Mouse (Mus musculus): ENCODE data around the gene Kmt2e.

The Kmt2e gene

GRCm38 (mm10) chr5:23496933-23497332, 62.7 kb downstream of the Kmt2e start:
- intact Hi-C loops (cut with DNase I) = loop anchor here (2.0 kb wide), 1 partner anchor 16 kb away; no protein-coding TSS in a partner anchor

DNA sequence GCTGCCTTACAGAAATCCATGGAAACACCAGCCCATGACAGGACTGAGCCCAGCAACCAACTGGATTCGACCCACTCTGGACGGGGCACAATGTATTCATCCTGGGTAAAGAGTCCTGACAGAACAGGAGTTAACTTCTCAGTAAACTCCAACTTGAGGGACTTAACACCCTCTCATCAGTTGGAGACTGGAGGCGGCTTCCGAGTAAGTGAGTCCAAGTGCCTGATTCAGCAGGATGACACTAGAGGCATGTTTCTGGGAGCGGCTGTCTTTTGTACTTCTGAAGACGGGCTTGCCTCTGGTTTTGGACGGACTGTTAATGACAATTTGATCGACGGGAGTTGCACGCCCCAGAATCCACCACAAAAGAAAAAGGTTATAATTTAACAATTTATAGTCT, 63.7 kb downstream of the Kmt2e start:
- intact Hi-C loops (cut with DNase I) = loop anchor here (2.0 kb wide), 1 partner anchor 17 kb away; no protein-coding TSS in a partner anchor

DNA sequence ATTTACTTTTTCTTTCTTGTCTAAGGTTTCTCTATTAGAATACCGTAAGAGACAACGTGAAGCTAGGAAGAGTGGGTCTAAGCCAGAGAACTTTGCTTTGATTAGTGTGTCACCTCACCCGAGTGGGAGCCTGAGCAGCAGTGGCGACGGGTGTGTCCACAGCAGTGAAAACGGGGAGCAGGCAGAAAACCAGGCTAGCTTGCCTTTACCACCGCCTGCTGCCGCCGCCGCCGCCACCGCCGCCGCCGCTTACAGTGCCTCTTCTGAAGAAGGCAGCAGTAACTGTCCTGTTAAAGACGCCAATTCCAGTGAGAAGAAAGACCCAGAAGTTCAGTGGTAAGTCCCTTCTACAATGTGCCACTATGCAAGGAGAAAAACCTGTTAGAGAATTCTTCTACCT, 65.0 kb downstream of the Kmt2e start:
- intact Hi-C loops (cut with DNase I) = no loop called here

- intact Hi-C loops (cut with DNase I) = loop anchor here (10.0 kb wide), 1 partner anchor 154 kb away; no protein-coding TSS in a partner anchor
Measured at GRCm38 (mm10) chr5:23500715-23501114, 66.5 kb downstream of the Kmt2e start.

- intact Hi-C loops (cut with DNase I) = loop anchor here (10.0 kb wide), 1 partner anchor 153 kb away; no protein-coding TSS in a partner anchor
Measured at GRCm38 (mm10) chr5:23501582-23502316, 67.5 kb downstream of the Kmt2e start.

DNA sequence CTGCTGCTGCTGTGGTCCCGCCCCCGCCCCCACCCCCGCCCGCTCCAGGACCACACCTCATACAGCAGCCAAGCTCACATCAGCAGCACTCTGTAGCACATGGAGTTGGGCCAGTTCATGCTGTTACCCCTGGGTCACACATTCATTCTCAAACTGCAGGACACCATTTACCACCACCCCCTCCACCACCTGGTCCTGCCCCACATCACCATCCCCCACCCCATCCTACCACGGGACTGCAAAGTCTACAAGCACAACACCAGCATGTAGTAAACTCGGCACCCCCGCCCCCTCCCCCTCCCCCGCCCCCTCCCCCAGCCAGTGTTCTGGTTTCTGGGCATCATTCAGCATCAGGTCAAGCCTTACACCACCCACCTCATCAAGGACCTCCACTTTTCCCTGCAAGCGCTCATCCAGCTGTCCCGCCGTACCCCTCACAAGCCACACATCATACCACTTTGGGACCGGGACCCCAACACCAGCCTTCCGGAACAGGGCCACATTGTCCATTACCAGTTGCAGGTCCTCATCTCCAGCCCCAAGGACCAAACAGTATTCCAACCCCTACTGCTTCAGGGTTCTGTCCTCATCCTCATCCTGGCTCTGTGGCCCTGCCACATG, 68.2 kb downstream of the Kmt2e start:
- intact Hi-C loops (cut with DNase I) = loop anchor here (10.0 kb wide), 1 partner anchor 152 kb away; no protein-coding TSS in a partner anchor

- intact Hi-C loops (cut with DNase I) = loop anchor here (10.0 kb wide), 1 partner anchor 149 kb away; no protein-coding TSS in a partner anchor
Measured at GRCm38 (mm10) chr5:23505578-23505977, 71.3 kb downstream of the Kmt2e start.

- intact Hi-C loops (cut with DNase I) = loop anchor here (10.0 kb wide), 1 partner anchor 148 kb away; no protein-coding TSS in a partner anchor
Measured at GRCm38 (mm10) chr5:23507210-23507609, 73.0 kb downstream of the Kmt2e start.

DNA sequence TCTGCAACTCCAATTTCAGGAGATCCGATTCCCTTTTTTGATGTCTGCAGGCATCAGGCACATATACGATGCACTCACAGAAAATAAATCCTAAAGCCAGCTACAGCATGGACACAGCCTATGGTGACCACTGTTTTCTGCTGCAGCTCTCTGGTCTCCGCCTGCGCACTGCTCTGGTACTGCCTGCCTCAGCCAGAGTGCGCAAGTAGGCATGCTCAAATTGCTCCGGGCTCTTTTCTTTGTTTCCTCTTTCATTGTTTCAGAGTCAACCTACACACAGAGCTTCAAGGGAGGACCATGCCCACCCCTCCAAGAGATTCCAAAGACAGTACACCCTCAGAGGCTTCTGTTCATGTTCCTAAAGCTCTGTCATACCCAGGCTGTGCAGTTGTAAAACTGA, 74.4 kb downstream of the Kmt2e start:
- intact Hi-C loops (cut with DNase I) = loop anchor here (10.0 kb wide), 1 partner anchor 146 kb away; no protein-coding TSS in a partner anchor

DNA sequence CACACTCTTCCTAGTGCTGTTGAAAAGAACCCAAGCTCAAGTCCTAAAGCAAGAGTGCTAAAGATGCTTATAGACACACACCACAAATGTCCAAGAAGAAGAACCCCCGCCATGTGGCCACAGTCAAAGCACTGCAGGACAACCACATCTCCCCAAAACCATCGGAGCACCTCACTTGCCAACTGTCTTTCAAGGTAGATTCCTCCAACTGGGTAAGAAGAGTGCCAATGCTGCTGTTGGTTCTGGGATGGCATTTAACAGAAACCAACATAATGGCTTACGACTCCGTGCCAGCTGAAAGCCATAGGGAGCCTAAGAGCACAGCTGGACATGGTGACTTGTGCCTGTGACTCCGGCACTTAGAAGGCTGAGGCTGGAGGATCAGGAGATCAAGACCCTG, 77.2 kb downstream of the Kmt2e start:
- intact Hi-C loops (cut with DNase I) = loop anchor here (10.0 kb wide), 1 partner anchor 243 kb away; no protein-coding TSS in a partner anchor

- intact Hi-C loops (cut with DNase I) = loop anchor here (10.0 kb wide), 1 partner anchor 242 kb away; no protein-coding TSS in a partner anchor
Measured at GRCm38 (mm10) chr5:23512556-23512955, 78.3 kb downstream of the Kmt2e start.

GRCm38 (mm10) chr5:23513468-23513867, 79.2 kb downstream of the Kmt2e start:
- intact Hi-C loops (cut with DNase I) = loop anchor here (10.0 kb wide), 1 partner anchor 241 kb away; no protein-coding TSS in a partner anchor

GRCm38 (mm10) chr5:23515038-23515437, 80.8 kb downstream of the Kmt2e start:
- intact Hi-C loops (cut with DNase I) = loop anchor here (10.0 kb wide), 1 partner anchor 240 kb away; no protein-coding TSS in a partner anchor

DNA sequence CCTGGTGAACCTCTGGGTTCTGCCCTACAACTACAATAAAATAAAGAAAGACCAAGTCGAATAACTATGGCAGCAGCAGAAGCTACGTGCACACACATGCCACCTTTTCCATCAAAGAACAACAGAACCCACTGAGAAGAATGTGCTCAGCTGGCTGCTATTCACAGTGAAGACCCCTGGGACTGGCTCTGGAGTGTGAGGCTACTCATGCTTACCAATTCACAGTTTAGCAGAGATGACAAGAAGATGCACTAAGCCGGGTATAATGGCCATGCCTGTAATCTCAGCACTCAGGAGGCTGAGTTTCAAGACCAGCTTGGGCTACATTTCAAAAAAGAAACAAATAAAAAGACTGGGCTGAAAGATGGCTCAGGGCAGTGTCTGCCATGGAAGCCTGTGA, 82.7 kb downstream of the Kmt2e start:
- intact Hi-C loops (cut with DNase I) = loop anchor here (10.0 kb wide), 1 partner anchor 238 kb away; no protein-coding TSS in a partner anchor

DNA sequence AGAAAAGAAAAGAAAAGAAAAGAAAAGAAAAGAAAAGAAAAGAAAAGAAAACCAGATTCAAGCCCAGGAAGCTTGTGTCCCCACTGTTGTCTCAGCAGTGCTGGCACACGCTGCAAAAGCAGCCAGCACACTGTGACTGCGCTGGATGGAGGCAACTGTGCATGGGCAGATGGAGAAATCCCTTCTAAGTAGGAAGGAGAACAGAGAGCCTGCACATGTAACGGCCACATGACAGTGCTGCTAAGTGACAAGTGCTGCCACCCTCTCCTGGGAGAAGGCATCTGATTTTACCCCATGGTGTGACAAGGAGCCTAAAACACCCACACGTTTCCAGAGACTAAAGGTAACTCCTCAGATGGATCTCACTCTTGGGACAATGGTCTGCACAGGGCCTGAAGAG, 83.6 kb downstream of the Kmt2e start:
- intact Hi-C loops (cut with DNase I) = loop anchor here (10.0 kb wide), 1 partner anchor 237 kb away; no protein-coding TSS in a partner anchor

GRCm38 (mm10) chr5:23518673-23519072, 84.4 kb downstream of the Kmt2e start:
- intact Hi-C loops (cut with DNase I) = loop anchor here (10.0 kb wide), 1 partner anchor 236 kb away; no protein-coding TSS in a partner anchor

DNA sequence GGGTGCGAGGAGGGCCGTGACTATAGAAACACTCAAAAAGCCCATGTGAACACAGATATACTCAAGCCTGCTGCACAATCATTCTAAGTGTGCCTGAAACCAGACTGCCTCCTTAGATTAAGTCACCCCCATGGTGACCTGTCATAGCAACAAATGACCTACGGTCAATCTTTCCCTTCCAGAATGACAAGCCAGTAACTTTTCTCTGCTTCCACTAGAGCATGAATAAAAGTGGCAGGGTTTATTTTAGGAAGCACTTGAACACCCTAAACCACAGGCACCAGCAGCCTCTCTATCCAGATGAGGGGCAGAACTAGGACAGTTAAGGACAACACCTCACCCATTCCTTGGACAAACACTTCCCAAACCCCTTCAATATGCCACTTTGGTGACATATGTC, 85.4 kb downstream of the Kmt2e start:
- intact Hi-C loops (cut with DNase I) = loop anchor here (10.0 kb wide), 1 partner anchor 235 kb away; no protein-coding TSS in a partner anchor

GRCm38 (mm10) chr5:23521645-23522044, 87.4 kb downstream of the Kmt2e start:
- intact Hi-C loops (cut with DNase I) = no loop called here

DNA sequence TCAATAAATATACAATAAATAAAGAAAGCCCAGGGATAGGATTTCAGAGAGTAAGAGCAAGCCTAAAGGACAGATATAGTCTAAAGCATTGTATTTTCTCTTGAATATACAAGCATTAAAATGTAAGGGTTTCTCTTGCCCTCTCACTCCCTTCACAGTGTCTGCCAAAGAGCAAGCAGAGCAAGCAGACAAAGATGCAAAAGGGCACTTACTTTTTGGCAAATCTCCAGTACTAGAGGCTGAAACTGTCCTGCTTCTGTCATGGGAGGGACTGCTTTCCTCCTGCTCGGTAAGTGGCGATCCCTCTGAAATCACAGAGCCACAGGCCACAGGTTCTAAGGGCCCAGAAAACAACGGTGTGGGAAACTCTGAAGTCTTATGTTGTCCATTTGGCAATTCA, 89.7 kb downstream of the Kmt2e start:
- intact Hi-C loops (cut with DNase I) = no loop called here

- intact Hi-C loops (cut with DNase I) = no loop called here
Measured at GRCm38 (mm10) chr5:23524621-23525020, 90.4 kb downstream of the Kmt2e start.

DNA sequence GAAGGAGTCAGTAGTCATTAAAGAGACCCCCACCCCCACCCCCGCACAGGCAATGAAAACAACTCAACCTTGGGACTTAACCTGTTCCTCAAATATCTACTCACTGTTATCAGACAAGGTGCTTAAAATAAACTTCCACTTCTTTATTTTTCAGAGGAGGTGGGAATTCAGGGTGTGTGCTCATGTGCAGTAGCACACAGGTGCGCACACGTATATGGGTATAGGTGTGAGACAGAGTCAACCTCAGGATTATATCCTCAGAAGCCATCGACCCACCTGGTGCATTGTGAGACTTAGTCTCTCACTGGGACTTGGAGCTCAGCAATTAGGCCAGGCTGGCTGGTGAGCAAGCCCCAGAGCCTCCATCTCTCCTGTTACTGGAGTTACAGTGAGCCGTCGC, 96.9 kb downstream of the Kmt2e start:
- intact Hi-C loops (cut with DNase I) = no loop called here

All from adrenal gland (tissue).